Mouse (Mus musculus): ENCODE data around the gene Gm21119.
"Not testable (repeated sequence)": the region's sequence is repeated elsewhere in the genome, so short reads cannot be mapped to it uniquely, and the experiment has no call there.

DNA sequence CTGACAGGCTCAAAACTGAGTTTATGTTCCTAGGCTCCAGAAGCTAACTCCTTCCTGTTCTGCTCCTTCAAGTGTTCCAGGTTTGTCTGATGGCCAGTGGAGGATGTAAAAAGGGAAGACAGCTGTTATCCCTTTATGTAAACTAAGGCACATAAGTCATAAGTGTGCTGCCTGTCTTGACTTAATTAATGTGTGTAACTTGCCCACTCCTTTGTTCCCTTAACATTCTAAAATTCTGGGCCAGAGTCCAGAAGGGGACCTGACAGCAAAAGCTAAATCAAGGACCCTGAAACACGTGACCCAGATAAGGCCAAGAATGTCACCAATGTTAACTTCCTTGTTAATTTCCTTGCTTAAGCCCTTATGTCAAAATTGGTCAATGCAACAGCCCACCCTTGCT lies 3.9 kb upstream of the Gm21119 start:
- not testable (repeated sequence) for TF ChIP-seq CTCF (IDR thresholded peaks at IDR 0.05; ENCODE audit: extremely low read depth, insufficient read length, insufficient replicate concordance, low read depth, low read length); POLR2A (IDR thresholded peaks at IDR 0.05; ENCODE audit: low read depth, low read length)
